Mouse (Mus musculus) G1E (cell line): ENCODE measurements around the gene Pon1.

Source experiments
- CTCF ChIP-seq: IDR thresholded peaks from 2 replicates; pipeline ENCODE4 v1.5.1; 2012; ENCODE audit warnings: low read depth, low read length, inconsistent platforms, mixed read lengths
- GATA2 ChIP-seq: IDR thresholded peaks from 2 replicates; pipeline ENCODE4 v1.6.1; 2012; ENCODE audit warnings: low read depth, low read length, inconsistent platforms, borderline replicate concordance

- no peak for TF ChIP-seq CTCF
- no peak for TF ChIP-seq GATA2
Observed at GRCm38 (mm10) chr6:5155313-5155927, 38.3 kb downstream of the Pon1 start.
